Comparison of ENCODE assay signal across 13 mouse cellular contexts in the genomic region with DNA sequence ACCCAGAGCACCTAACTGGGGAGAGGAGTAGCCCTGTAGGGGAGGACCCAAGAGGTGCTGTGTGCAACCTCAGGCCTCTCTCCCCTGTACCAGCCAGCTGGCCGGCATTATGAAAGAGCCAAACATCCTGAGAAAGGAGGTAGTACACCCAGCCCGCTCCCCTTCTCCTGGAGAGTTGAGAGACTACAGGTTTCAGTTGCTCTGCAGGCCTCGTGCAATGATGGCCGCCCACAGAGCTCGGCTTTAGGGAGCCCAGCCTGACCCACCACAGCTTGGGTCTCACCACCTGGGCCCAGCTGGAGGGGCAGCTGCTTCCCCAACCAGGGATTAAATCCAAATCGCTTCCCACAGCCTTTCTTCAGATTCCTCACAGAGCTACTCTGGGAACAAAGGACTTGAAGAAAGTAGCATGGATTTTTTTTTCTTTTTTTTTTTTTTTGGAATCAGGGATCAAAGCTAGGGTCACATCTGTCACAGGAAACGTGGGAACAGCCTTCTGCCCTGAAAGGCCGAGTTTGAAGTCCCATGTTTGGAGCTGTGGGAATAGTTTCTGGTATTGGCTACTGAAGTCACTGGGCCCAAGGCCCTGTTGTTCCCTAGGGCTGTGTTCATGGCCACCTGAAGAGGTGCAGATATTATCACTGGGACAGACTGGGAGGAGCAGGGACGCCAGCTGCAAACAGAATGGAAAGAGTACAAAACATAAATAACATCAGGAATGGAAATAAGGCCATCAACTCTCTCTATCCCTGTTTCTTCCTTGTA.
DNase-seq lines count a peak whose midpoint lies in the region; ATAC-seq lines count a peak whose summit lies in the region.
"Had no signal": no experiment of that assay in that cellular context is flagged by ENCODE, and none has a peak within 500 bp of the region (broad histone marks: within the 10 kb centered on the region; RNA-seq: fewer than 3 reads in every experiment).

No protein-coding gene starts in this region.

- WGBS in forebrain, embryonic 10.5 days: 46% methylated on average over 9 of the region's 9 CpGs
- 45% methylated on average over 9 of the region's 9 CpGs for WGBS in forebrain, embryonic 14.5 days

- H3K9me3 ChIP-seq in forebrain, embryonic 10.5 days: no peaks in the 10 kb centered on the region
- H3K9me3 ChIP-seq in forebrain, embryonic 14.5 days (replicated peaks; ENCODE audit: control insufficient read depth, low read length): no peaks in the 10 kb centered on the region
- H3K9me3 ChIP-seq: embryonic facial prominence, embryonic 15.5 days; lung, embryonic 15.5 days had no signal

- no peak overlapping the region for H3K4me3 ChIP-seq in forebrain, embryonic 10.5 days
- H3K4me3 ChIP-seq in forebrain, embryonic 14.5 days (ENCODE audit: low read depth, low read length): no peak overlapping the region
- H3K4me3 ChIP-seq: embryonic facial prominence, embryonic 15.5 days; lung, embryonic 15.5 days had no signal

- H3K36me3 ChIP-seq in forebrain, embryonic 10.5 days (replicated peaks): no peaks in the 10 kb centered on the region
- H3K36me3 ChIP-seq in forebrain, embryonic 14.5 days (ENCODE audit: control insufficient read depth, insufficient read depth, low read length): no peaks in the 10 kb centered on the region
- H3K36me3 ChIP-seq: embryonic facial prominence, embryonic 15.5 days; lung, embryonic 15.5 days had no signal

- peaks cover 9% of the 10 kb centered on the region for H3K4me1 ChIP-seq in forebrain, embryonic 10.5 days
- no peaks in the 10 kb centered on the region for H3K4me1 ChIP-seq in forebrain, embryonic 14.5 days (ENCODE audit: control insufficient read depth, insufficient read depth, low read length)
- H3K4me1 ChIP-seq: embryonic facial prominence, embryonic 15.5 days; lung, embryonic 15.5 days had no signal

- DNase-seq in forebrain, embryonic 10.5 days (ENCODE audit: extremely low spot score, low spot score): no peak
- no peak for DNase-seq in forebrain, embryonic 14.5 days (ENCODE audit: low spot score)
- peak; percentile 29 for DNase-seq in lung, postnatal 10 days
- no peak for DNase-seq in lung, adult 18-20 months
- peak; percentile 19 to 33 for DNase-seq in heart, postnatal 36 days
- peak; percentile 64 for DNase-seq in testis, postnatal 10 days (ENCODE audit: low spot score)
- no peak for DNase-seq in spleen, postnatal 36 days (ENCODE audit: low spot score in 2 of 2)
- no peak for DNase-seq in cerebellum, postnatal 4 days (ENCODE audit: low spot score in 2 of 2)
- DNase-seq: kidney, postnatal 25 days; thymus, adult 18-20 months had no signal

- no peak for ATAC-seq in forebrain, embryonic 14.5 days

- H3K27ac ChIP-seq in forebrain, embryonic 10.5 days: peak overlapping the region; percentile 78
- H3K27ac ChIP-seq in forebrain, embryonic 14.5 days (ENCODE audit: low read depth, low read length): no peak overlapping the region
- H3K27ac ChIP-seq: embryonic facial prominence, embryonic 15.5 days; hindbrain, embryonic 14.5 days; lung, embryonic 15.5 days had no signal

- no peak overlapping the region for H3K4me2 ChIP-seq in forebrain, embryonic 14.5 days (ENCODE audit: low read length)
- H3K4me2 ChIP-seq: embryonic facial prominence, embryonic 15.5 days; hindbrain, embryonic 14.5 days; lung, embryonic 15.5 days had no signal

- no peak overlapping the region for H3K9ac ChIP-seq in forebrain, embryonic 14.5 days (ENCODE audit: low read length)
- H3K9ac ChIP-seq: embryonic facial prominence, embryonic 15.5 days; hindbrain, embryonic 14.5 days; lung, embryonic 15.5 days had no signal

- no peaks in the 10 kb centered on the region for H3K27me3 ChIP-seq in forebrain, embryonic 10.5 days (ENCODE audit: poor library complexity, severe bottlenecking)
- no peaks in the 10 kb centered on the region for H3K27me3 ChIP-seq in forebrain, embryonic 14.5 days (replicated peaks; ENCODE audit: control insufficient read depth, insufficient read depth, low read length)
- H3K27me3 ChIP-seq: embryonic facial prominence, embryonic 15.5 days; lung, embryonic 15.5 days had no signal

- intact Hi-C loops in heart, postnatal 36 days (cut with DNase I): no loop called here

Comparison
In these comparisons a context has a peak if more than half of its experiments do, and no peak if none do; other contexts are left out.
1. DNase-seq: peak in lung, postnatal 10 days (single experiment), heart, postnatal 36 days (2 of 2) and testis, postnatal 10 days (single experiment); none in forebrain, embryonic 10.5 days (single experiment), forebrain, embryonic 14.5 days (single experiment), lung, adult 18-20 months (0 of 2), spleen, postnatal 36 days (0 of 2) and cerebellum, postnatal 4 days (0 of 2).